Mouse (Mus musculus) T-cell, adult 2 months (primary cell): ENCODE measurements around the gene Olfr742.

Experiments
- DNase-seq: peaks from one replicate; pipeline ENCODE4 v3.0.0; 2022; ENCODE audit warnings: low spot score

Olfr742 gene

DNA sequence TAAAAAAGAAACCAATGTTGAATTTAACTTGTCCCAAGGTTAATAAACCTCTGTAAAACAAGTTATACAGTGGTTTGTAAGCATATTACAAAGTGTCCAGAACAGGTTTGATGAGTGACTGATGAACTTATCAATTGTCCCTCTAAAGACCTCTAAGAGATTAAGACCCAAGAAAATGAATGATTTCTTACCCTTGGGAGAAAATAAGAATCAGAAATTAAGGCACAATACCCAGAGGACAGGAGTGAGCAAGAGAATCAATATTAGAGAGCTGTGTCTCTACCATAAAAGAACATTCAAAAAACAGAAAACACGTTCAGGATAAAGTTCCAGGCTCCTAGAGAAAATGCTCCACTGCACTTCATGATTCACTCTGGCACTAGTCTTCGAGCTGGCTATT, at the start of gene Olfr742:
Gene Olfr742 (plus strand): TSS at position 301 of the 400 bp plus-strand sequence.
- DNase-seq, result no peak

DNA sequence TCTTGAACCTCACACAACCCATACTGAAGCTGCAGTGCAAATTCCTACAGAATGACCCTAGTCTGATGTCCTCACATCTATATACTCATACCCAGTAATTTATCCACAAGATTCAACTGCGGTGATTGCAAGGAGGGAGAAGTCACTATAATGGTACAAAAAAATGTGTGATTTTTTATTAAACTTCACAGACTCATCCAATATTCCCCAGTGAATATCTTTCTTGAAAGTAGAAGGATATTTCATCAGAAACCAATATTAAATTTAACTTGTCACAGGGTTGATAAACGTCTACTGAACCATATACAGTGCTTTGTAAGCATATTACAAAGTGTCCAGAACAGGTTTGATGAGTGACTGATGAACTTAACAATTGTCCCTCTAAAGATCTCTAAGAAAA, 31.0 kb upstream of the Olfr742 start, which contains the start of gene Olfr741:
Gene Olfr741 (plus strand): TSS at position 301 of the 400 bp plus-strand sequence.
- no peak for DNase-seq

DNA sequence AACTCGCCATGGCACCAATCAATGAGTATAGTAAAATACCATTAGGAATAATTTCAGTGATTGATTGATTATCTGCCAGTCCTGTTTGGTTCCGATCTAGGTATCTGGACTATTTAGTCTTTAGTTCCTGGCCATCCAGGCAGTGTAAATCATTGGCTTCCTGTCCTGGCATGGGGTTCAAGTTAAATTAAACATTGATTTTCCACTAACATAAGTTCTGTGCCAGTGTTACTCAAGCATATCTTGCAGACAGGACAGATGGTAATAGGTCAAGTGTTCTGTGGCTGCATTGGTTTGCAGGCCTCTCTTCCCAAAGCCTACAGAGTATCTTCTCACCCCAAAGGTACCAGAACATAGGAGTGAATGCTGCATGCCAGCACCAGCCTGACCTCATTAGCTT, 25.0 kb upstream of the Olfr742 start:
- no peak for DNase-seq

DNA sequence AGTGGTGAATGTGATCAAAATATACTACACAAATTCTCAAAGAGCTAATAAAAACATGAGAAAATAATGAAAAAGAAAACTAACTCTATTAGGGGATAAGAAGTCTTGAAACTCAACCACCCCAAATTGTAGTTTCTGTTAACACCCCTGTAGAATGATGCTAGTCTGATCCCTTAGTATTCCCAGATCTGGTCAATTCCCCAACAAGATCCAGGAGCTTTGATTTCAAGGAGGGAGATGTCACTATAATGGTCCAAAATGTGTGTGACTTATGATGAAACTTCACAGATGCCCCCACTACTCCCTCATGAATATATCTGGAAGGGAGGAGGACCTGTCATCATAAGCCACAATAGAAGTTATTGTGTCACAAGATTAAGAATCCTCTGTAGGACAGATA, 18.1 kb downstream of the Olfr742 start, which contains the start of gene Olfr743:
Gene Olfr743 (plus strand): TSS at position 301 of the 400 bp plus-strand sequence.
- no peak for DNase-seq

DNA sequence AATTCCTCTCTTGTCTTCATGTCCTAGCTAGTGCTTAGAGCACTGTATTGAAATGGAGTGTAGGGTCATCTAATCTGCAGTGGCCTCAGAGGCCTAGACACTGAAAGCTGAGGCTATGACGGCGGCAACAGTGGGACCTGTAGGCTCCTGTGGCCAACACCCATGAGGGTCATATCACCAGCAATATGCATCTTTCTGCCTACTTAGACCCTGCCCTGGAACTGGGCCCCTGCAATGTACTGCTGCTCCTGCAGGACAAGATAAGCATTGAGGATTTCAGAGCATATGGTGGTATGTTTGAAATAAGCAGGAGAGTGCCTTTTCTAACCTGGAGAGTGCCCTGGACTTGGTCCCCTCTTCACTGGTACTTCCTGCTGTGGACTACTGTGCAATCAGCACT, 49.3 kb downstream of the Olfr742 start:
- DNase-seq, result no peak
